Comparison of ENCODE assay signal across 24 mouse cellular contexts in genomic region chr2:141408766-141409165, GRCm38 (mm10).
DNase-seq lines count a peak whose midpoint lies in the region; ATAC-seq lines count a peak whose summit lies in the region.
"Had no signal": no experiment of that assay in that cellular context is flagged by ENCODE, and none has a peak within 500 bp of the region (broad histone marks: within the 10 kb centered on the region; RNA-seq: fewer than 3 reads in every experiment).

No protein-coding gene starts in this region.

- no peak for ATAC-seq in forebrain, embryonic 14.5 days
- ATAC-seq: activated CD4-positive, CD25-positive, alpha-beta regulatory T cell, adult 4 months; forebrain, embryonic 15.5 days; forebrain, postnatal 0 days; Patski had no signal

- H3K27me3 ChIP-seq in forebrain, embryonic 14.5 days (replicated peaks; ENCODE audit: control insufficient read depth, insufficient read depth, low read length), result no peaks in the 10 kb centered on the region
- H3K27me3 ChIP-seq: embryonic facial prominence, embryonic 13.5 days; embryonic facial prominence, embryonic 15.5 days; forebrain, embryonic 12.5 days; forebrain, embryonic 15.5 days; Patski had no signal

- WGBS in forebrain, embryonic 14.5 days, result 5% methylated on average over 2 of the region's 2 CpGs

- no peaks in the 10 kb centered on the region for H3K36me3 ChIP-seq in forebrain, embryonic 14.5 days (ENCODE audit: control insufficient read depth, insufficient read depth, low read length)
- H3K36me3 ChIP-seq: embryonic facial prominence, embryonic 13.5 days; embryonic facial prominence, embryonic 15.5 days; forebrain, embryonic 10.5 days; forebrain, embryonic 12.5 days; forebrain, embryonic 15.5 days; G1E had no signal

- DNase-seq in ES-CJ7 (ENCODE audit: low read depth, low spot score), result peak; percentile 77
- DNase-seq in R1 (ENCODE audit: low read depth, low spot score), result peak; percentile 84
- DNase-seq in forebrain, embryonic 14.5 days (ENCODE audit: low spot score), result no peak
- no peak for DNase-seq in frontal cortex, postnatal 14 days (ENCODE audit: low spot score in 2 of 2)
- no peak for DNase-seq in right cerebral cortex, postnatal 36 days (ENCODE audit: low spot score in 2 of 2)
- DNase-seq: adrenal gland, adult 8-10 months; adrenal gland, postnatal 14 days; adrenal gland, postnatal 36 days; cerebellum, adult 11-12 months; cerebellum, adult 2 months; cerebellum, adult 9-10 months; cerebellum, postnatal 10 days; cerebellum, postnatal 25 days; embryo, embryonic 11 days; forebrain, postnatal 0 days had no signal

- H3K9me3 ChIP-seq in forebrain, embryonic 14.5 days (replicated peaks; ENCODE audit: control insufficient read depth, low read length), result no peaks in the 10 kb centered on the region
- H3K9me3 ChIP-seq: embryonic facial prominence, embryonic 13.5 days; embryonic facial prominence, embryonic 15.5 days; forebrain, embryonic 10.5 days; forebrain, embryonic 12.5 days; forebrain, embryonic 15.5 days had no signal

- no peaks in the 10 kb centered on the region for H3K4me1 ChIP-seq in forebrain, embryonic 14.5 days (ENCODE audit: control insufficient read depth, insufficient read depth, low read length)
- H3K4me1 ChIP-seq: embryonic facial prominence, embryonic 13.5 days; embryonic facial prominence, embryonic 15.5 days; forebrain, embryonic 15.5 days had no signal

- no peak overlapping the region for H3K9ac ChIP-seq in forebrain, embryonic 14.5 days (ENCODE audit: low read length)
- H3K9ac ChIP-seq: embryonic facial prominence, embryonic 13.5 days; embryonic facial prominence, embryonic 15.5 days; forebrain, embryonic 12.5 days; forebrain, embryonic 15.5 days; forebrain, postnatal 0 days had no signal

- H3K27ac ChIP-seq in forebrain, embryonic 14.5 days (ENCODE audit: low read depth, low read length), result no peak overlapping the region
- H3K27ac ChIP-seq: embryonic facial prominence, embryonic 13.5 days; embryonic facial prominence, embryonic 15.5 days; forebrain, embryonic 10.5 days; forebrain, embryonic 12.5 days; forebrain, embryonic 15.5 days had no signal

- H3K4me2 ChIP-seq in forebrain, embryonic 14.5 days (ENCODE audit: low read length), result no peak overlapping the region
- H3K4me2 ChIP-seq: embryonic facial prominence, embryonic 13.5 days; embryonic facial prominence, embryonic 15.5 days; forebrain, embryonic 12.5 days; forebrain, embryonic 15.5 days had no signal

- H3K4me3 ChIP-seq in forebrain, embryonic 14.5 days (ENCODE audit: low read depth, low read length), result no peak overlapping the region
- H3K4me3 ChIP-seq: embryonic facial prominence, embryonic 13.5 days; embryonic facial prominence, embryonic 15.5 days; erythroblast, embryonic 14.5 days; forebrain, embryonic 10.5 days; forebrain, embryonic 12.5 days; forebrain, embryonic 15.5 days had no signal

Comparison
In these comparisons a context has a peak if more than half of its experiments do, and no peak if none do; other contexts are left out.
1. DNase-seq: peak in ES-CJ7 (single experiment) and R1 (single experiment); none in forebrain, embryonic 14.5 days (single experiment), frontal cortex, postnatal 14 days (0 of 2) and right cerebral cortex, postnatal 36 days (0 of 2).